Mouse (Mus musculus): ENCODE results near the gene Ints1. TPM values are rescaled to one million over a fixed set of nuclear protein-coding genes. Genes with fewer than 3 reads are reported as not detected.

Gene Ints1
- polyA plus RNA-seq, 1 experiment from 2014 or later, result 32.3 TPM

- Histone ChIP-seq H3K4me2 (ENCODE audit: low read length) (no peak overlapping the region), H3K9ac (replicated peaks; ENCODE audit: low read depth, low read length) (no peak overlapping the region), H3K4me3 (replicated peaks; ENCODE audit: low read length) (no peak overlapping the region), H3K9me3 (ENCODE audit: control insufficient read depth, low read length) (no peaks in the 10 kb centered on the region), H3K27me3 (replicated peaks; ENCODE audit: control insufficient read depth, insufficient read depth, low read length) (no peaks in the 10 kb centered on the region), H3K36me3 (ENCODE audit: control insufficient read depth, insufficient read depth) (peaks cover 3% of the 10 kb centered on the region; the same call in 1 of the 2 replicates), H3K4me1 (replicated peaks; ENCODE audit: control insufficient read depth, insufficient read depth, low read length) (peaks cover 52% of the 10 kb centered on the region), H3K27ac (ENCODE audit: low read length) (no peak overlapping the region)
- no peak for ATAC-seq
- 74% methylated on average over 9 of the region's 9 CpGs for WGBS
These were observed 20.6 kb upstream of the Ints1 start for GRCm38 (mm10) chr5:139796001-139796620.

- 69% methylated on average over 10 of the region's 10 CpGs for WGBS
- no peak for ATAC-seq
- Histone ChIP-seq H3K4me3 (replicated peaks; ENCODE audit: low read length) (no peak overlapping the region), H3K9me3 (ENCODE audit: control insufficient read depth, low read length) (no peaks in the 10 kb centered on the region), H3K27ac (ENCODE audit: low read length) (no peak overlapping the region), H3K4me2 (ENCODE audit: low read length) (no peak overlapping the region), H3K36me3 (ENCODE audit: control insufficient read depth, insufficient read depth) (no peaks in the 10 kb centered on the region), H3K27me3 (replicated peaks; ENCODE audit: control insufficient read depth, insufficient read depth, low read length) (no peaks in the 10 kb centered on the region), H3K9ac (replicated peaks; ENCODE audit: low read depth, low read length) (no peak overlapping the region), H3K4me1 (replicated peaks; ENCODE audit: control insufficient read depth, insufficient read depth, low read length) (peaks cover 56% of the 10 kb centered on the region)
These were observed 19.5 kb upstream of the Ints1 start for GRCm38 (mm10) chr5:139794938-139795337.

GRCm38 (mm10) chr5:139794137-139794536, 18.7 kb upstream of the Ints1 start:
- H3K27me3 ChIP-seq (replicated peaks; ENCODE audit: control insufficient read depth, insufficient read depth, low read length), result no peaks in the 10 kb centered on the region
- peaks cover 54% of the 10 kb centered on the region for H3K4me1 ChIP-seq (replicated peaks; ENCODE audit: control insufficient read depth, insufficient read depth, low read length)

GRCm38 (mm10) chr5:139793338-139794089, 18.0 kb upstream of the Ints1 start:
- Histone ChIP-seq H3K27ac (ENCODE audit: low read length) (no peak overlapping the region), H3K9me3 (ENCODE audit: control insufficient read depth, low read length) (no peaks in the 10 kb centered on the region), H3K4me1 (replicated peaks; ENCODE audit: control insufficient read depth, insufficient read depth, low read length) (peaks cover 48% of the 10 kb centered on the region), H3K36me3 (ENCODE audit: control insufficient read depth, insufficient read depth) (no peaks in the 10 kb centered on the region), H3K27me3 (replicated peaks; ENCODE audit: control insufficient read depth, insufficient read depth, low read length) (no peaks in the 10 kb centered on the region), H3K4me2 (ENCODE audit: low read length) (no peak overlapping the region), H3K4me3 (replicated peaks; ENCODE audit: low read length) (no peak overlapping the region), H3K9ac (replicated peaks; ENCODE audit: low read depth, low read length) (no peak overlapping the region)
- 69% methylated on average over 11 of the region's 11 CpGs for WGBS
- no peak for ATAC-seq

More at GRCm38 (mm10) chr5:139794137-139794536, 18.7 kb upstream of the Ints1 start:
- Histone ChIP-seq H3K4me3 (replicated peaks; ENCODE audit: low read length) (no peak overlapping the region), H3K9me3 (ENCODE audit: control insufficient read depth, low read length) (no peaks in the 10 kb centered on the region), H3K27ac (ENCODE audit: low read length) (no peak overlapping the region), H3K9ac (replicated peaks; ENCODE audit: low read depth, low read length) (no peak overlapping the region), H3K4me2 (ENCODE audit: low read length) (no peak overlapping the region), H3K36me3 (ENCODE audit: control insufficient read depth, insufficient read depth) (no peaks in the 10 kb centered on the region)
- ATAC-seq, result no peak
- WGBS, result 88% methylated on average over 5 of the region's 5 CpGs

GRCm38 (mm10) chr5:139792966-139793337, 17.5 kb upstream of the Ints1 start:
- Histone ChIP-seq H3K4me2 (ENCODE audit: low read length) (no peak overlapping the region), H3K36me3 (ENCODE audit: control insufficient read depth, insufficient read depth) (no peaks in the 10 kb centered on the region), H3K9me3 (ENCODE audit: control insufficient read depth, low read length) (no peaks in the 10 kb centered on the region), H3K9ac (replicated peaks; ENCODE audit: low read depth, low read length) (no peak overlapping the region), H3K27ac (ENCODE audit: low read length) (no peak overlapping the region), H3K4me1 (replicated peaks; ENCODE audit: control insufficient read depth, insufficient read depth, low read length) (peaks cover 42% of the 10 kb centered on the region), H3K4me3 (replicated peaks; ENCODE audit: low read length) (no peak overlapping the region), H3K27me3 (replicated peaks; ENCODE audit: control insufficient read depth, insufficient read depth, low read length) (no peaks in the 10 kb centered on the region)
- 62% methylated on average over 3 of the region's 3 CpGs for WGBS
- no peak for ATAC-seq

- H3K4me1 ChIP-seq (replicated peaks; ENCODE audit: control insufficient read depth, insufficient read depth, low read length), result peaks cover 35% of the 10 kb centered on the region
- H3K36me3 ChIP-seq (ENCODE audit: control insufficient read depth, insufficient read depth), result no peaks in the 10 kb centered on the region
- 15% methylated on average over 11 of the region's 11 CpGs for WGBS
- no peak for ATAC-seq
- H3K27ac ChIP-seq (ENCODE audit: low read length), result no peak overlapping the region
- no peaks in the 10 kb centered on the region for H3K27me3 ChIP-seq (replicated peaks; ENCODE audit: control insufficient read depth, insufficient read depth, low read length)
- peak overlapping the region; percentile 100 for H3K4me2 ChIP-seq (ENCODE audit: low read length)
- H3K9ac ChIP-seq (replicated peaks; ENCODE audit: low read depth, low read length), result peak overlapping the region; percentile 82
- peak overlapping the region; percentile 87 for H3K4me3 ChIP-seq (replicated peaks; ENCODE audit: low read length)
- no peaks in the 10 kb centered on the region for H3K9me3 ChIP-seq (ENCODE audit: control insufficient read depth, low read length)
These were observed 16.8 kb upstream of the Ints1 start for GRCm38 (mm10) chr5:139792159-139792775.

- H3K9me3 ChIP-seq (ENCODE audit: control insufficient read depth, low read length), result no peaks in the 10 kb centered on the region
- H3K4me3 ChIP-seq (replicated peaks; ENCODE audit: low read length), result peak within 1 kb of the TSS; percentile 87
- no peak within 1 kb of the TSS for H3K27ac ChIP-seq (ENCODE audit: low read length)
- peaks cover 27% of the 10 kb centered on the region for H3K4me1 ChIP-seq (replicated peaks; ENCODE audit: control insufficient read depth, insufficient read depth, low read length)
- H3K36me3 ChIP-seq (ENCODE audit: control insufficient read depth, insufficient read depth), result no peaks in the 10 kb centered on the region
- peak within 1 kb of the TSS; percentile 82 for H3K9ac ChIP-seq (replicated peaks; ENCODE audit: low read depth, low read length)
- ATAC-seq, result peak; percentile 89
- no peaks in the 10 kb centered on the region for H3K27me3 ChIP-seq (replicated peaks; ENCODE audit: control insufficient read depth, insufficient read depth, low read length)
- under 1% methylated on average over 91 of the region's 92 CpGs for WGBS
- peak within 1 kb of the TSS; percentile 100 for H3K4me2 ChIP-seq (ENCODE audit: low read length)
These were observed 16.0 kb upstream of the Ints1 start, which contains the start of gene Mafk for GRCm38 (mm10) chr5:139791227-139792158. Gene Mafk (plus strand): TSS chr5:139791513.

GRCm38 (mm10) chr5:139789466-139789865, 14.0 kb upstream of the Ints1 start:
- H3K4me3 ChIP-seq (replicated peaks; ENCODE audit: low read length), result no peak overlapping the region
- no peaks in the 10 kb centered on the region for H3K36me3 ChIP-seq (ENCODE audit: control insufficient read depth, insufficient read depth)
- no peak overlapping the region for H3K9ac ChIP-seq (replicated peaks; ENCODE audit: low read depth, low read length)
- no peak overlapping the region for H3K27ac ChIP-seq (ENCODE audit: low read length)
- H3K27me3 ChIP-seq (replicated peaks; ENCODE audit: control insufficient read depth, insufficient read depth, low read length), result no peaks in the 10 kb centered on the region
- 65% methylated on average over 4 of the region's 4 CpGs for WGBS
- H3K4me1 ChIP-seq (replicated peaks; ENCODE audit: control insufficient read depth, insufficient read depth, low read length), result peaks cover 21% of the 10 kb centered on the region
- no peak for ATAC-seq
- no peaks in the 10 kb centered on the region for H3K9me3 ChIP-seq (ENCODE audit: control insufficient read depth, low read length)
- no peak overlapping the region for H3K4me2 ChIP-seq (ENCODE audit: low read length)

All from forebrain, embryonic 16.5 days (tissue).